Mouse (Mus musculus): ENCODE data around the gene Renbp.

GRCm38 (mm10) chrX:73970781-73971180 lies 40.1 kb upstream of the Renbp start:
- TF ChIP-seq CTCF (conservative IDR thresholded peaks at IDR 0.05; ENCODE audit: low read length) (no peak), POU5F1 (IDR thresholded peaks at IDR 0.05; ENCODE audit: borderline replicate concordance, low read length) (no peak), NANOG (IDR thresholded peaks at IDR 0.05; ENCODE audit: borderline replicate concordance, low read length) (no peak)

All from E14TG2a.4 (cell line).